Mouse (Mus musculus) hindbrain, embryonic 13.5 days (tissue): Measurements from ENCODE around the gene Cttnbp2nl. TPM values are rescaled to one million over a fixed set of nuclear protein-coding genes. Genes with fewer than 3 reads are reported as not detected.

Source experiments
- ATAC-seq: fragments of 200-750 bp; cut with Nextera tagmentation; 2 replicates; pipeline ENCODE4 v1.8.0; 2017; ENCODE audit warnings: moderate TSS enrichment; ENCODE audit not compliant: low FRiP score
- H3K27ac ChIP-seq: fragments of 300-500 bp; sonication (generic); 2 replicates; pipeline ENCODE4 v1.5.1; 2015; ENCODE audit warnings: inconsistent platforms, mild to moderate bottlenecking, moderate library complexity
- H3K27me3 ChIP-seq: fragments of 300-500 bp; sonication (generic); 2 replicates; pipeline ENCODE4 v1.6.1; 2015; ENCODE audit warnings: mild to moderate bottlenecking, inconsistent platforms
- H3K36me3 ChIP-seq: fragments of 300-500 bp; sonication (generic); 2 replicates; pipeline ENCODE4 v1.6.1; 2015; ENCODE audit warnings: mild to moderate bottlenecking, inconsistent platforms
- H3K4me1 ChIP-seq: fragments of 300-500 bp; sonication (generic); replicated peaks from 2 replicates; pipeline ENCODE4 v1.6.1; 2015; ENCODE audit warnings: inconsistent platforms
- H3K4me2 ChIP-seq: fragments of 300-500 bp; sonication (generic); 2 replicates; pipeline ENCODE4 v1.6.1; 2015; ENCODE audit warnings: inconsistent platforms, mild to moderate bottlenecking, moderate library complexity
- H3K4me3 ChIP-seq: fragments of 300-500 bp; sonication (generic); 2 replicates; pipeline ENCODE4 v1.5.1; 2015; ENCODE audit warnings: mild to moderate bottlenecking, inconsistent platforms
- H3K9ac ChIP-seq: fragments of 300-500 bp; sonication (generic); 2 replicates; pipeline ENCODE4 v1.6.1; 2015; ENCODE audit warnings: mild to moderate bottlenecking, inconsistent platforms
- H3K9me3 ChIP-seq: fragments of 300-500 bp; sonication (generic); 2 replicates; pipeline ENCODE4 v1.6.1; 2016; ENCODE audit warnings: inconsistent platforms
- WGBS: fragments of 180-500 bp; shearing (Covaris S2); methylation state at CpG from one replicate; pipeline ENCODE4 v1.1.7; 2015; 5-methylcytosine and 5-hydroxymethylcytosine counted together
- polyA plus RNA-seq: library from polyadenylated mRNA; unstranded; fragments of >200 nt; fragmentation: Nextera tagmentation; extraction: Ambion mirVana; gene quantifications from 2 replicates; pipeline ENCODE4 v1.2.1, GENCODE M21; 2015

The Cttnbp2nl gene
- polyA plus RNA-seq, 1 experiment from 2014 or later, result 62.9 TPM

- H3K9me3 ChIP-seq, result no peaks in the 10 kb centered on the region
- H3K27me3 ChIP-seq, result peaks cover 13% of the 10 kb centered on the region
- no peak overlapping the region for H3K9ac ChIP-seq
- H3K4me3 ChIP-seq, result no peak overlapping the region
- H3K27ac ChIP-seq, result no peak overlapping the region
- H3K36me3 ChIP-seq, result no peaks in the 10 kb centered on the region
- WGBS, result 84% methylated on average over 4 of the region's 4 CpGs
- peaks cover 22% of the 10 kb centered on the region for H3K4me1 ChIP-seq
- ATAC-seq, result no peak
- H3K4me2 ChIP-seq, result no peak overlapping the region
These were observed 2.7 kb upstream of the Cttnbp2nl start for GRCm38 (mm10) chr3:105055666-105056065.

- Histone ChIP-seq H3K27me3 (peaks cover 6% of the 10 kb centered on the region), H3K4me2 (no peak overlapping the region), H3K4me3 (no peak overlapping the region), H3K4me1 (peaks cover 26% of the 10 kb centered on the region), H3K36me3 (no peaks in the 10 kb centered on the region), H3K27ac (no peak overlapping the region), H3K9me3 (no peaks in the 10 kb centered on the region), H3K9ac (no peak overlapping the region)
- WGBS, result 77% methylated on average over 7 of the region's 7 CpGs
- no peak for ATAC-seq
These were observed 2.0 kb upstream of the Cttnbp2nl start for GRCm38 (mm10) chr3:105054952-105055351.

DNA sequence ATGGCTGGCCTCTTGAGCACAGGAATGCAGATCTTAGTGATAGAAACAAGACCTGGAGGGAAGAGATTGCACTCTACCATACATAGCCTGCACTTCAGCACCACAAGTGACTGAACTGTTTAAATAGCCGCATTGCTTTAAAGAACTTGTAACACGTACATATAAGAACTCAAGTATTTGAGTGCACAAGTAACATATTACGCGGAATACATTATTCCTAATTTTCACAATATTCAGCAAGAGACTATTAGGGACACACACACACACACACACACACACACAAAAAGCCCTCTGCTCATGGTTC lies 704 bp upstream of the Cttnbp2nl start:
- Histone ChIP-seq H3K27ac (peak overlapping the region; percentile 73), H3K4me3 (peak overlapping the region; percentile 89), H3K4me1 (peaks cover 36% of the 10 kb centered on the region), H3K9ac (peak overlapping the region; percentile 69), H3K36me3 (no peaks in the 10 kb centered on the region), H3K9me3 (no peaks in the 10 kb centered on the region), H3K4me2 (peak overlapping the region; percentile 72), H3K27me3 (no peaks in the 10 kb centered on the region)
- WGBS, result 73% methylated on average over 4 of the region's 4 CpGs
- no peak for ATAC-seq

DNA sequence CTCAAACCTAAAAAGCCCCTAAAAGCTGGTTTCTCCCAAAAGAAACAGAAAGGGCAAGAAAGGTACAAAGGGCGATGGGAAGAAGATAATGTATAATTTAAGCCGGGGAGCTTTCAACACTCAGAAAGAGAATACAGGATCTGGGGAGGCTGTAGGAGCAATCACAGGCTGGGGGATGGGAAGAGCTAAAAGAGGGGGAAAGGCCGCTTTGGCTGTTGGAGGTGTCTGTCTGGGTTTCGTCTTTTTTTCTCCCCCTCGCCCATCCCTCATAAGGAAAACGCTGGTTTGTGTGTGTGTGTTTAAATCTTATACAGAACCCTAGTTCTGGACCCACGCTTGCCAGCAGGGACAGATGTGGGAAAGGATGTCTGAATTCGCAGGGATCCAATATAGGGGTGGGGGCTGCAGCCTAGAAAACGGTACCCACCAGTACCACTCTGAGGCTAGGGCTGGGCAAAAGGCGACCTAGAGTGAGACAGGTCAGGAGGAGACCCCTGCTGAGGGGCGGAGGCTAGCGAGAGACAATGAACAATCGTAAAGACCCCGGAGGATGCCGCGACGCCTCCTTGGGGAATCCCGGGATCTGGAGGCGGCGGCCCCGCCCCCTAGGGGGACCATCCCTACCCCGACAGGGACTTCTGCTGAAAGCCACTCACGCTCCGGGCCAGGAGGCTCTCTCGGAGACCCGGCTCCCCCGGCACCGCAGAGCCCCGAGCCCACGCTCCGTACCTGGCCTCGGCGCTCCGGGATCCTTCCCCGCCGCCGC lies 592 bp downstream of the Cttnbp2nl start:
- H3K9ac ChIP-seq, result peak overlapping the region; percentile 94
- peak overlapping the region; percentile 85 for H3K4me2 ChIP-seq
- H3K9me3 ChIP-seq, result no peaks in the 10 kb centered on the region
- peak; percentile 78 for ATAC-seq
- under 1% methylated on average over 37 of the region's 37 CpGs for WGBS
- no peaks in the 10 kb centered on the region for H3K27me3 ChIP-seq
- no peaks in the 10 kb centered on the region for H3K36me3 ChIP-seq
- H3K4me3 ChIP-seq, result peak overlapping the region; percentile 89
- H3K27ac ChIP-seq, result peak overlapping the region; percentile 96
- H3K4me1 ChIP-seq, result peaks cover 45% of the 10 kb centered on the region

DNA sequence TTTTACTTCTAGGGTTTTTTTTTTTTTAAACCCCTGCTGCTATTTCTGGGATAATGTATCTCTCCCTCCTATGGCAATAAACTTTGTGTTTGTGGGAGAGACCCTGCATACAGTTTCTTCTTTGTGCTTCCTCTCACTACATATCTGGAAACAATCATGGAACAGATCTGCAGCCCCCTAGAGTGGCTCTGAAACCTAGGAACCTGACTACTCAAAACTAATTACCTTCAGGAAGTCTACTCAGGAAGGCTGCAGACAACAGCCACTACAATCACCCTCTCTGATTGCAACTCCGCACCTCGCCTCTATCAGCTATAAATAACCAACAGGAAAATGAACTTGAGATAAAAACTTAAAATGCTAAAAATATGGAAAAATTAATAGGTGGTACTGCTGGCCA lies 1.8 kb downstream of the Cttnbp2nl start:
- peak overlapping the region; percentile 89 for H3K4me3 ChIP-seq
- 66% methylated on average over 2 of the region's 2 CpGs for WGBS
- H3K27me3 ChIP-seq, result no peaks in the 10 kb centered on the region
- no peaks in the 10 kb centered on the region for H3K9me3 ChIP-seq
- no peaks in the 10 kb centered on the region for H3K36me3 ChIP-seq
- no peak for ATAC-seq
- H3K4me1 ChIP-seq, result peaks cover 55% of the 10 kb centered on the region
- peak overlapping the region; percentile 94 for H3K9ac ChIP-seq
- peak overlapping the region; percentile 85 for H3K4me2 ChIP-seq
- H3K27ac ChIP-seq, result peak overlapping the region; percentile 26; the same call in 1 of the 2 replicates

- Histone ChIP-seq H3K4me3 (peak overlapping the region; percentile 15; the same call in 1 of the 2 replicates), H3K4me1 (peaks cover 65% of the 10 kb centered on the region), H3K27ac (no peak overlapping the region), H3K27me3 (no peaks in the 10 kb centered on the region), H3K9ac (no peak overlapping the region), H3K36me3 (no peaks in the 10 kb centered on the region), H3K9me3 (no peaks in the 10 kb centered on the region), H3K4me2 (peak overlapping the region; percentile 33)
- WGBS, result 79% methylated on average over 6 of the region's 6 CpGs
- ATAC-seq, result no peak
These were observed 3.1 kb downstream of the Cttnbp2nl start for GRCm38 (mm10) chr3:105049848-105050247.

GRCm38 (mm10) chr3:105047616-105048015 lies 5.3 kb downstream of the Cttnbp2nl start:
- Histone ChIP-seq H3K4me3 (no peak overlapping the region), H3K9ac (no peak overlapping the region), H3K27me3 (no peaks in the 10 kb centered on the region), H3K36me3 (no peaks in the 10 kb centered on the region), H3K4me2 (no peak overlapping the region), H3K4me1 (peaks cover 77% of the 10 kb centered on the region), H3K9me3 (no peaks in the 10 kb centered on the region), H3K27ac (no peak overlapping the region)
- ATAC-seq, result no peak
- 79% methylated on average over 8 of the region's 8 CpGs for WGBS

DNA sequence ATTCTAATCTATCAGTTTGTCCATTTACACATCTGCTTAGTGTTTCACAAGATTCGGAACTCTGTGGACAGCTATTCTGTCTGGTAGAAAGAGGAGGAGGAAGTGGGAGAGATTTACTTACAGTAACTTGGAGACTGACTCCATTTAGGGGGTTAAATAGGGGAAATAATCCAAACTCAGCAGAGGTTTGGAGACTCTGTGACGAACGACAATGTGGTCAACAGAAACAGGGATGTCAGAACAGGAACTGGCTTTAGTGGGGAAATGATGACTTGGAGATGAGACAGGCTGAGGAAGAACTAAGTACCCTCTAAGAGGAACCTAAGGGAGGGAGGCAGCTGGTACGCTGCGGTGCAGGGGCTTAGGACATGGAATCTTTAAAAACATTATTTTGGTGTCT lies 6.1 kb downstream of the Cttnbp2nl start:
- H3K4me1 ChIP-seq, result peaks cover 78% of the 10 kb centered on the region
- WGBS, result 85% methylated on average over 5 of the region's 5 CpGs
- H3K27ac ChIP-seq, result no peak overlapping the region
- H3K9me3 ChIP-seq, result no peaks in the 10 kb centered on the region
- H3K36me3 ChIP-seq, result no peaks in the 10 kb centered on the region
- H3K27me3 ChIP-seq, result no peaks in the 10 kb centered on the region
- no peak for ATAC-seq
- H3K4me3 ChIP-seq, result no peak overlapping the region
- no peak overlapping the region for H3K4me2 ChIP-seq
- H3K9ac ChIP-seq, result no peak overlapping the region

DNA sequence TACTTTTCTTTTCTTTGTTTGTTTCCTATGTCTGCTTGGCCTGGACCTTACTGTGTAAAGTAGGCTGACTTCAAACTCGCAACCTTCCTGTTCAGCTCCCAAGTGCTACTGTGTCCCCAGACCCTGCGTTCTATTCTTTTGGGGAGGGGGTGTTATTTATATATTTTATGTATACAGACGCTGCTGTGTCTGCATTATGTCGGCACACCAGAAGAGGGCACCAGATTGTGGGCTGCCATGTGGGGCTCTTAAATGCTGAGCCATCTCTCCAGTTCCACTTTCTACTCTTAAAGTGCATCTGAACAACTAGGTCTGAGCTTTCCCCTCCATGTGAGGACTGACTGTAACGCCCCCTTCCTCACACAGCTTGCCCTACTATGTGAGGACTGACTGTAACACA lies 9.2 kb downstream of the Cttnbp2nl start:
- WGBS, result 92% methylated on average over 5 of the region's 5 CpGs
- Histone ChIP-seq H3K27ac (no peak overlapping the region), H3K27me3 (no peaks in the 10 kb centered on the region), H3K4me1 (peaks cover 62% of the 10 kb centered on the region), H3K9me3 (no peaks in the 10 kb centered on the region), H3K36me3 (0 out of 2 replicates have a peak, but pooled peaks cover 2% of the 10 kb centered on the region), H3K9ac (no peak overlapping the region), H3K4me3 (no peak overlapping the region), H3K4me2 (no peak overlapping the region)
- ATAC-seq, result no peak

GRCm38 (mm10) chr3:105040983-105041625 lies 11.8 kb downstream of the Cttnbp2nl start:
- 95% methylated on average over 9 of the region's 9 CpGs for WGBS

GRCm38 (mm10) chr3:105040002-105040401 lies 12.9 kb downstream of the Cttnbp2nl start:
- Histone ChIP-seq H3K9ac (no peak overlapping the region), H3K36me3 (peaks cover 38% of the 10 kb centered on the region), H3K27me3 (no peaks in the 10 kb centered on the region), H3K4me1 (peaks cover 30% of the 10 kb centered on the region), H3K27ac (no peak overlapping the region), H3K4me3 (no peak overlapping the region), H3K4me2 (no peak overlapping the region), H3K9me3 (no peaks in the 10 kb centered on the region)
- WGBS, result 69% methylated on average over 8 of the region's 8 CpGs
- no peak for ATAC-seq

More at GRCm38 (mm10) chr3:105040983-105041625, 11.8 kb downstream of the Cttnbp2nl start:
- no peak overlapping the region for H3K9ac ChIP-seq
- H3K4me3 ChIP-seq, result no peak overlapping the region
- no peak overlapping the region for H3K27ac ChIP-seq
- H3K36me3 ChIP-seq, result peaks cover 27% of the 10 kb centered on the region
- H3K4me2 ChIP-seq, result no peak overlapping the region
- peaks cover 38% of the 10 kb centered on the region for H3K4me1 ChIP-seq
- no peaks in the 10 kb centered on the region for H3K9me3 ChIP-seq
- ATAC-seq, result no peak
- no peaks in the 10 kb centered on the region for H3K27me3 ChIP-seq

DNA sequence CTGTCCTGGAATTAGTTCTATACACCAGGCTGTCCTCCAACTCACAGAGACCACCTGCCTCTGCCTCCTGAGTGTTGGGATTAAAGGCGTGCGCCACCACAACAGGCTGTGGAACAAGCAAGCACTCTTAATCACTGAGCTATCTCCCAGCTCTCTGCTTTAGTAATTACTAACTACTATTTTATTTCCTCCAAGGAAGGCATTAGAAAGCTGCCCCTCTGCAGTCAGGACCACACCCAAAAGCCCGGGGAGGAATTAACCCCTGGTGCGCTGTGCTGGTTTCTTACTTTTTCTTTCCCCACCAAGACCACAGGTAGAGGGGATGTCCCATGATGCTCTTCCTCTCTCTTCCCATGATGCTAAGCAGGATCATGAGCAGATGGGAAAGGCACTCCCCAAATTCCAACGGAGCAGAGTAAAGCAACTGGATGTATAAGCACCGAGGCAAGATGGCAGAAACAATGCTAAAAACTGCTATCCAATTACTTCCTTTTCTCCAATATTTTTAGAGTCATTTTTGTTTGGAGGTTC lies 15.6 kb downstream of the Cttnbp2nl start:
- Histone ChIP-seq H3K27me3 (no peaks in the 10 kb centered on the region), H3K9ac (no peak overlapping the region), H3K27ac (no peak overlapping the region), H3K4me1 (peaks cover 11% of the 10 kb centered on the region), H3K9me3 (no peaks in the 10 kb centered on the region), H3K36me3 (peaks cover 65% of the 10 kb centered on the region), H3K4me3 (no peak overlapping the region), H3K4me2 (no peak overlapping the region)
- WGBS, result 92% methylated on average over 6 of the region's 6 CpGs
- no peak for ATAC-seq
